ENCODE assay signal across 29 mouse cellular contexts in the genomic region with DNA sequence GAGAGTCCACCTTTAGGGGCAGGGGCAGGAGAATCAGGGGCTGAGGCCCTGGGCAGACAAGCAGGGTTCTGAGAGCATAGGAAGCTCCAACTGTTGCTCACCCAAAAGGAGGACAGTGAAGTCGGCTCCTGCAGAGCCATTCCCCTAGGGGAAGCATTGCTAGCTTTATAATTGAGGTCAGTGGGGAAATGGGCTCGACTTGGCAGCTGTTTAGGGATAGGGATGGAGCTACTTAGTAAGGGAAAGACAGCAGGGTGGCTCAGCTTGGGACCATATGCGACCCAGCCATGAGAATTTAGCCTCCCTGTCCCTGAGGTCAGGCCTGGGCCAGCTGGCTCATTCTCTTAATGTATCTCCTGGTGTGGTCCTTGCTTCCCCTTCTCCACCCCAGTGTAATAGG. TPM values are rescaled to one million over a fixed set of nuclear protein-coding genes. Genes with fewer than 3 reads are reported as not detected.
"Had no signal": no experiment of that assay in that cellular context is flagged by ENCODE, and none has a peak within 500 bp of the region (broad histone marks: within the 10 kb centered on the region; RNA-seq: fewer than 3 reads in every experiment).

No protein-coding gene starts in this region.

- H3K27ac ChIP-seq: gastrocnemius, adult 2 months; heart, embryonic 15.5 days; hindbrain, embryonic 12.5 days; hindbrain, embryonic 14.5 days; hindbrain, postnatal 0 days; kidney, embryonic 15.5 days; kidney, postnatal 0 days; limb, embryonic 13.5 days; limb, embryonic 15.5 days; liver, embryonic 12.5 days; liver, embryonic 14.5 days had no signal

- H3K4me1 ChIP-seq: liver, embryonic 12.5 days had no signal

- ATAC-seq: hindbrain, postnatal 0 days; intestine, embryonic 16.5 days; liver, embryonic 12.5 days had no signal

- H3K4me3 ChIP-seq: gastrocnemius, adult 2 months; heart, embryonic 10.5 days; heart, embryonic 12.5 days; heart, embryonic 15.5 days; hindbrain, embryonic 12.5 days; kidney, embryonic 15.5 days; limb, embryonic 13.5 days; limb, embryonic 15.5 days; liver, embryonic 12.5 days had no signal

- H3K4me2 ChIP-seq: heart, embryonic 12.5 days; heart, embryonic 15.5 days; hindbrain, embryonic 12.5 days; hindbrain, embryonic 14.5 days; kidney, embryonic 15.5 days; limb, embryonic 13.5 days; limb, embryonic 15.5 days; liver, embryonic 12.5 days had no signal

- H3K9me3 ChIP-seq: heart, embryonic 10.5 days; heart, embryonic 12.5 days; heart, embryonic 15.5 days; hindbrain, embryonic 12.5 days; kidney, embryonic 15.5 days; limb, embryonic 13.5 days; limb, embryonic 15.5 days; liver, embryonic 12.5 days had no signal

- H3K36me3 ChIP-seq: kidney, embryonic 15.5 days; limb, embryonic 13.5 days; limb, embryonic 15.5 days; liver, embryonic 12.5 days had no signal

- DNase-seq: gastrocnemius, adult 2 months; gastrocnemius, postnatal 14 days; gastrocnemius, postnatal 36 days; heart, adult 11 months; heart, postnatal 14 days; heart, postnatal 36 days; kidney, adult 11 months; kidney, adult 2 months; kidney, adult 9 months; kidney, postnatal 14 days; kidney, postnatal 36 days; layer of hippocampus, adult 9-11 months; layer of hippocampus, postnatal 36 days; left cerebral cortex, postnatal 4 days had no signal

- H3K9ac ChIP-seq: heart, embryonic 12.5 days; heart, embryonic 15.5 days; hindbrain, embryonic 12.5 days; hindbrain, embryonic 14.5 days; kidney, embryonic 15.5 days; limb, embryonic 13.5 days; limb, embryonic 15.5 days; liver, embryonic 12.5 days; liver, embryonic 14.5 days had no signal

RNA-seq across cellular contexts. Expression of gene Hcn4, which starts 31.7 kb away (rescaled TPM):
- total RNA-seq: hematopoietic stem cell, adult 5-6 weeks; liver, adult 2 months had no signal
- polyA plus RNA-seq: liver, adult 2 months had no signal
